Mouse (Mus musculus): ENCODE results near the gene Sirt6. TPM values are rescaled to one million over a fixed set of nuclear protein-coding genes. Genes with fewer than 3 reads are reported as not detected.
A peak's percentile ranks its signal among the peaks of the same experiment; 100 is the strongest.

The Sirt6 gene
- polyA plus RNA-seq, 1 experiment from 2014 or later = 57.6 TPM

DNA sequence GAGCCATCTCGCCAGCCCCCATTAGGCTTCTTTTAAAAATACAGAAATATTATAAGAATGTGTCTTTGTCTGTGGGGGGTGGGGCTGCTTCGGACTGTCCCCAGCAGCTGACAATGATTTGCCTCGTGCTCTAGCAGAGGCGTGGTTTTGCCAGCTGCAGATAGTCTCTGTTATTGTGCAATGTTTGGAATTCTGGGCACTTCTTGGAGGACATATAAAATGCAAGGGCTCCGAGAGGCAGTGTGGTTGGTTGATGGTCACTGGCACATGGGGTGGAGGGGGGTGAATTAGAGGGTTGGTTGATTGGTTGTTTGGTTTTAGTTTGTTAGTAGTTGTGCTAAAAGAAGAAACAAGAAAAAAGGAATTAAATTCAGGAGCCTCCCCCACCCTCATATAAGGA is 7.6 kb downstream of the Sirt6 start:
- peaks cover 45% of the 10 kb centered on the region for H3K36me3 ChIP-seq
- ATAC-seq (ENCODE audit: low read depth) = no peak
- WGBS = 87% methylated on average over 5 of the region's 5 CpGs
- H3K4me1 ChIP-seq (replicated peaks) = no peaks in the 10 kb centered on the region
- no peak overlapping the region for H3K4me3 ChIP-seq
- H3K9ac ChIP-seq = no peak overlapping the region
- H3K27me3 ChIP-seq = no peaks in the 10 kb centered on the region
- H3K27ac ChIP-seq (replicated peaks) = no peak overlapping the region
- no peak overlapping the region for H3K4me2 ChIP-seq
- H3K9me3 ChIP-seq = no peaks in the 10 kb centered on the region

DNA sequence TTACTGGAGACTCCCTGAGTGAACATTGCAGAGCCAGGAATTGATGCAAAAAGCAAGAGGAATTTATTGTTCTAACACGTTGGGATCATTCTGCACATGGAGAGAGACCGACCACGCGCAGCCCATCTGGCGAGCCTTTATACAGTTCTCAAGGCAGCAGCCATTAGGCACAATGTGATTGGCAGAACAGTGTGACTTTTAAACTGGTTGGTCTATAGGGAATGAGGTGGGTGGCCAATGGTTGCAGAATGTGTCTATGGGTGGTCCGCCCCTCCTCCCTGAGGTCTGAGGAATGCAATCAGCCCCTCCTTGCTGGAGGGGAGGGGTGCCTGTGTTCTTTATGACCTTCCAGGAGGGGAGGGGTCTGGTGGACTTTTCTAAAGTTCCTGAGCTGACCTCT is 12.1 kb downstream of the Sirt6 start:
- Histone ChIP-seq H3K9me3 (no peaks in the 10 kb centered on the region), H3K9ac (no peak overlapping the region), H3K4me1 (replicated peaks) (no peaks in the 10 kb centered on the region), H3K27ac (replicated peaks) (no peak overlapping the region), H3K36me3 (peaks cover 3% of the 10 kb centered on the region; the same call in 1 of the 2 replicates), H3K4me3 (no peak overlapping the region), H3K27me3 (no peaks in the 10 kb centered on the region; the same call in 1 of the 2 replicates), H3K4me2 (0 out of 2 replicates have a peak overlapping the region, but pooled peaks have one; percentile 7)
- WGBS = 24% methylated on average over 6 of the region's 6 CpGs
- ATAC-seq (ENCODE audit: low read depth) = no peak

DNA sequence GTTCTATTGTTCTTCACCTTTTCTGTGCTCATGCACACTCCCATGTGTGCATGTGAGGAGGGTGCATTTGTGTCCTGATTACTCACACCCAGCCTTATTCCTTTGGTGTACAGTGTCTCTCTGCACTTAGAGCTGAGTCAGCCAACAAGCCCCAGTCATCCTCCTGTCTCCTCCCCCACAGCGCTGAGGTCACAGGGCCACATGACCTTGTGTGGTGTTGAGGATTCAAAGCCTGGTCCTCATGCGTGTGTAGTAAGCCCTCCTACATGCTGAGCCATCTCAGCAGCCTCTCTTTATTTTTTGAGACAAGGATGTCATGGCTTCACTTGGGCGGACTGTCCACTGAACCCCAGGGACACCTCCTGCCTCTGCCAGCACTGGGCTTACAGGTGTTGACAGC is 14.8 kb downstream of the Sirt6 start:
- 0 out of 2 replicates have a peak, but pooled peaks cover 3% of the 10 kb centered on the region for H3K36me3 ChIP-seq
- H3K9me3 ChIP-seq = no peaks in the 10 kb centered on the region
- no peak overlapping the region for H3K27ac ChIP-seq (replicated peaks)
- H3K27me3 ChIP-seq = no peaks in the 10 kb centered on the region; the same call in 1 of the 2 replicates
- H3K4me1 ChIP-seq (replicated peaks) = no peaks in the 10 kb centered on the region
- H3K4me2 ChIP-seq = no peak overlapping the region
- H3K4me3 ChIP-seq = no peak overlapping the region
- no peak for ATAC-seq (ENCODE audit: low read depth)
- H3K9ac ChIP-seq = no peak overlapping the region
- WGBS = 60% methylated on average over 3 of the region's 3 CpGs

DNA sequence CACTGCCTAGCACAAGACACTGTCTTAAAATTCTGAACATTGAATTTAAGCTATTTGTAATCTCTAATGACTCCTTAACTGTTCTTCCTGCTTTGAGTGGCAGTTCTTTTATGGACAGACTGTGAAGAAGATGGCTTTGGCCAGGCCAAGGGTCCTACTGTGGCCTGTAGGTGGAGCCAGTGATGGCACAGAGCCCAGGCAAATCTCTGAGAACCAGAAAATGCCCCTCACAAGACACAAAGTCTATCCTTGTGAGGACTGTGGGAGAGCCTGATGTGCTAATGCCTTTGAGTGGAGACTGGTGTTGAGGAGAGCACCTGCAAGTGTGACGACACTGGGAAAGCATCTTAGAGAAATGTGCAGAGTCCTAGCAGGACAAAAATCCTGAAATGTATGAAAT is 19.3 kb downstream of the Sirt6 start:
- Histone ChIP-seq H3K36me3 (0 out of 2 replicates have a peak, but pooled peaks cover 3% of the 10 kb centered on the region), H3K27me3 (no peaks in the 10 kb centered on the region; the same call in 1 of the 2 replicates), H3K27ac (replicated peaks) (no peak overlapping the region), H3K9ac (no peak overlapping the region), H3K4me1 (replicated peaks) (peaks cover 23% of the 10 kb centered on the region), H3K9me3 (no peaks in the 10 kb centered on the region), H3K4me3 (no peak overlapping the region), H3K4me2 (no peak overlapping the region)
- ATAC-seq (ENCODE audit: low read depth) = no peak
- WGBS = 95% methylated on average over 1 of the region's 1 CpGs

DNA sequence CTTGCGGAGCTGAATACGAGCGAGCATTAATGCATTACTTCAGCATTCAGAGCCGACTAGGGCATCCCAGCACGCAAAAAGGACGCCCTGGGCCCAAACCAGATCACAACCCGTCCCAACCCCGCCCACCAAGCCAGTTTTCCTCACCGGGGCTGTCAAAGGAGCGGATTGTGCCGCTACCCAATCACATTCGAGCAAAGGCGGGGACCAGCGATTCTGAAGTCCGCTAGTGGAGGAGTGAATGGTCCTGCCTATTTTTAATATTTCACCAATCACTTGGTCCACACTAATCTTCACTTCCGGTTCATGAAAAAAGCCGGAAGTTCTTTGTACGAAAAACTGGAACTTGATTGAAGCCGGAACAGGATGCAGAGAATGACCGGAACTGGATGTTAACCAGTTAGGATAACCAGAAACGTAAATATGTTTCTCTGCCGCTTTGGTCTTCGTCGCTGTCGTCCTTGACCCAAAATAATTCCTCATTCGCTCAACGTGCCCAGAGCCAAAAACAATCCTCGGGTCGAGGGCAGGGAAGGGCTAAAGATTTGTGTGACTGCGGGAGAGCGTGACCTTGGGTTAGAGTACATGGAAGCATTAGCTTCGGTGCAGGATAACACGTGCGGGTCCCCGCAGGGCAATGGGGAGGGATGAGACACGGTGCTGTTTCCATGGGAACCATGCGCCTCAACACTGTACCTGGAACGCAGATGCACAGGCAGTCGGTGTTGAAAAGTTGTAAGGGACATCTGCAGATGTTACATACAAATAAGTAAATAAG is 21.4 kb downstream of the Sirt6 start, which contains the start of gene BC025920:
Gene BC025920, plus strand, starts transcription at position 297 of the 778 bp plus-strand sequence.
- under 1% methylated on average over 39 of the region's 39 CpGs for WGBS
- peaks cover 6% of the 10 kb centered on the region; the same call in 1 of the 2 replicates for H3K27me3 ChIP-seq
- H3K36me3 ChIP-seq = 0 out of 2 replicates have a peak, but pooled peaks cover 3% of the 10 kb centered on the region
- H3K9me3 ChIP-seq = no peaks in the 10 kb centered on the region
- peak within 1 kb of the TSS; percentile 51 for H3K4me3 ChIP-seq
- peak within 1 kb of the TSS; percentile 70 for H3K9ac ChIP-seq
- H3K4me2 ChIP-seq = peak within 1 kb of the TSS; percentile 76
- H3K4me1 ChIP-seq (replicated peaks) = peaks cover 40% of the 10 kb centered on the region
- ATAC-seq (ENCODE audit: low read depth) = peak; percentile 85
- peak within 1 kb of the TSS; percentile 91 for H3K27ac ChIP-seq (replicated peaks)

DNA sequence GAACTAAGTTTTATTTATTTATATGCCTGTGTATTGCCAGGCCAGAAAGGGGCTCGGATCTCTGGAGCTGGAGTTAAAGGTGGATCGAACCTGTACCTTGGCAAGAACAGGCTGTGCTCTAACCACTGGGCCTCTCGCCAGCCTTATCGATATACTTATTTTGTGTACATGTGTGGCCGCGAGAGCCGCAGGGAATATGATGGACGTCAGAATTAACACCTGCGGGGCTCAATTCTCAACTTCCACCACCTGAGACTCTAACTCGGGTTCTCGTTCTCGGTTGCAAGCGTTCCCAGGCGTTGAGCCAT is 22.0 kb downstream of the Sirt6 start:
- WGBS = 5% methylated on average over 14 of the region's 14 CpGs
- ATAC-seq (ENCODE audit: low read depth) = peak; percentile 25

DNA sequence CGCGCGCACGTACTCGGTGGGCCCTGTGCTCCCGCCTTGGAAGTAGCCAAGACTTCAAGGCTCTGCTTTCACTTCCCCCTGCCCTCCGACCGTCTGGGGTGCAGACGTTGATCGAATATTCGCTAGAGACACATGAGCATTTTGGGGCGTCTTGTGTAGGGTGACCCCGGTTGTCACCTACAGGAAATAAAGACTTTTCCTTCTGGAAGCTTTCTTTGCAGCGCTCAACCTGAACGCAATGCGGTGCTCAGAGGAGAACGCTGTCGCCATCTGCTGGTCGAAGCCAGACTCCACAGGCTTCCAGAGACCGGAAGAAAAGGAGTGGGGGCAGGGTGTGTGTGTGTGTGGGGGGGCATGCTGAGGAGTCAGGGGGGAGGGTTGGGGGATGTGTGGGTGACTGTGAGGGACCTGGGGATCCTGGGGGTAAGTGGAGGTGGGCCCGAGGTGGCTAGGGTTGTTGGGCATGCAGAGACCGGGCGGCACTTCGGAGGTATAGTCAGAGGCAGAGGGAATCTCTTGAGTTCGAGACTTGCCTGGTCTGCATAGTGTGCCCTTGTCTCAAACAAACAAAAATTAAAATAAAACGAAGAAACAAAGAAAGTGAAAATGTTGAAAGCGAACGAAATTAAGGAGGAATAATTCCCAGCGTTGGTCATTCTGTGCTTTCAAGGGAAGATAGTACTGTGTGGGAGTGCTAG is 22.5 kb downstream of the Sirt6 start:
- 20% methylated on average over 29 of the region's 29 CpGs for WGBS
- peak overlapping the region; percentile 91 for H3K27ac ChIP-seq (replicated peaks)
- 0 out of 2 replicates have a peak, but pooled peaks cover 3% of the 10 kb centered on the region for H3K36me3 ChIP-seq
- ATAC-seq (ENCODE audit: low read depth) = peak; percentile 15
- peak overlapping the region; percentile 62 for H3K9ac ChIP-seq
- peak overlapping the region; percentile 59 for H3K4me2 ChIP-seq
- H3K4me1 ChIP-seq (replicated peaks) = peaks cover 47% of the 10 kb centered on the region
- H3K9me3 ChIP-seq = no peaks in the 10 kb centered on the region
- peaks cover 8% of the 10 kb centered on the region; the same call in 1 of the 2 replicates for H3K27me3 ChIP-seq
- peak overlapping the region; percentile 36 for H3K4me3 ChIP-seq

More for the DNA sequence above, 22.0 kb downstream of the Sirt6 start:
- Histone ChIP-seq H3K4me1 (replicated peaks) (peaks cover 45% of the 10 kb centered on the region), H3K4me3 (peak overlapping the region; percentile 36), H3K9me3 (no peaks in the 10 kb centered on the region), H3K4me2 (peak overlapping the region; percentile 59), H3K27ac (replicated peaks) (peak overlapping the region; percentile 91), H3K36me3 (0 out of 2 replicates have a peak, but pooled peaks cover 3% of the 10 kb centered on the region), H3K9ac (peak overlapping the region; percentile 62), H3K27me3 (peaks cover 6% of the 10 kb centered on the region; the same call in 1 of the 2 replicates)

DNA sequence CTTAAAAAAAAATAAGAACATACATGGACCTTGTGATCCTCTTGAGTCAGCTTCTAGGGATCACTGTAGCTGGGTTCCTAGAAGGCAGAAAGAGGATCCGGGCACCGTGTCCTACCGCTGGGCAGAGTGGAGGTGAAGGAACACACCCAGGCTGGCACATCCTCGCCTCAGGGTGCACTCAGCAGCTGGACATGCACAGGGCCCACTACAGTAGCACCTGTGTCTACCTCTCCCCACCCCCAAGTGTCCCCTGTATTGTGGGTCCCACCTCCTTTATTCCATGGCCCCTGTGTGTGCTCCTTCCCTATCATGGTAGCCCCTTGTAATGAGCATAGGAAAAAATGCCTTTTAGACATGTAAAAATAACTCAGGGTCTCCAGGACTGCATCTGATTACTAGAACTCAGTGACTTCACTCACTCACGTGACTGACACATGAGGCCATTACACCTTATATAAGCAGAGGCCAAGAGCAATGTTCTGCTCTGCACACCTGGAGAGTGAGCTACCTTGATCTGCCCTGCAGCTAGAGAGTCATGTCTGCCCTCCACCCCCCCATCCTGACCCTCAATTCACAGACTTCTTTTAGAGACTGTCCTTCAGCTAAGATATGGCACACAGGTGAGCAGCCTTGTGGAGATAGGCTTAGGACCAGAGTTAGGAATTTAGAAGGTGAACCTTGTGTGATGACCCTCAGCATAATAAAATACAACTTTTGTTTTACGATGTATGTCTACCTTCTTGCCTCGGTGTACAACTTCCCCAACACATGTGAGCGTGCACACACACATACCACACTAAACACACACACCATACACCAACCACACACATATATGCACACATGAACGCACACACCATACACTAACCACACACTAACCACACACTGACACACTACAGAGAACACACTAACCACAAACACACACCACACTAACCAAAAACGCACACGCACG is 23.3 kb downstream of the Sirt6 start:
- WGBS = 82% methylated on average over 12 of the region's 12 CpGs
- no peak overlapping the region for H3K4me3 ChIP-seq
- H3K9ac ChIP-seq = peak overlapping the region; percentile 47

DNA sequence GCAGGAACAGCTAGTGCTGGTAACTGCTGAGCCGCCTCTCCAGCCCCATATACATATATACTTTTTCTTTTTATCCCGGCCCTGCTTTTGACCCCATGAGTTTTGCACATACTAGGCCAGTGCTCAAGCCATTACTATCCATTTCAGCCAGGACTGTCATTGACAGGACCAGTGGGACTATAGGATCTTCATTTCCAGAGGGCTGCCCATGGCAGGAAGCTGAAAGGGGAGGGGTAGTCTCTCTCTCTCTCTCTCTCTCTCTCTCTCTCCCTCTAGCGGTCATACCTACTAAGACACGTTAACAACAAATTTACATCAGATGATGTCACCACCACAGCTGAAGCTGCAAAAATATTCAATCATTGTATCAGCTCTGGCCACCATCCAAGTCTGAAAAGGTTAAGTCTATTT is 24.9 kb downstream of the Sirt6 start:
- Histone ChIP-seq H3K36me3 (no peaks in the 10 kb centered on the region), H3K4me3 (no peak overlapping the region), H3K27me3 (peaks cover 30% of the 10 kb centered on the region), H3K9me3 (no peaks in the 10 kb centered on the region), H3K4me2 (no peak overlapping the region), H3K4me1 (replicated peaks) (peaks cover 52% of the 10 kb centered on the region), H3K9ac (no peak overlapping the region), H3K27ac (replicated peaks) (peak overlapping the region; percentile 42; the same call in 1 of the 2 replicates)
- WGBS = 14% methylated on average over 4 of the region's 4 CpGs
- no peak for ATAC-seq (ENCODE audit: low read depth)

More for the DNA sequence above, 23.3 kb downstream of the Sirt6 start:
- Histone ChIP-seq H3K9me3 (no peaks in the 10 kb centered on the region), H3K36me3 (0 out of 2 replicates have a peak, but pooled peaks cover 1% of the 10 kb centered on the region), H3K27ac (replicated peaks) (no peak overlapping the region; the same call in 1 of the 2 replicates), H3K4me1 (replicated peaks) (peaks cover 47% of the 10 kb centered on the region), H3K27me3 (peaks cover 16% of the 10 kb centered on the region), H3K4me2 (peak overlapping the region; percentile 59; the same call in 1 of the 2 replicates)
- peak; percentile 2; the same call in 1 of the 2 replicates for ATAC-seq (ENCODE audit: low read depth)

DNA sequence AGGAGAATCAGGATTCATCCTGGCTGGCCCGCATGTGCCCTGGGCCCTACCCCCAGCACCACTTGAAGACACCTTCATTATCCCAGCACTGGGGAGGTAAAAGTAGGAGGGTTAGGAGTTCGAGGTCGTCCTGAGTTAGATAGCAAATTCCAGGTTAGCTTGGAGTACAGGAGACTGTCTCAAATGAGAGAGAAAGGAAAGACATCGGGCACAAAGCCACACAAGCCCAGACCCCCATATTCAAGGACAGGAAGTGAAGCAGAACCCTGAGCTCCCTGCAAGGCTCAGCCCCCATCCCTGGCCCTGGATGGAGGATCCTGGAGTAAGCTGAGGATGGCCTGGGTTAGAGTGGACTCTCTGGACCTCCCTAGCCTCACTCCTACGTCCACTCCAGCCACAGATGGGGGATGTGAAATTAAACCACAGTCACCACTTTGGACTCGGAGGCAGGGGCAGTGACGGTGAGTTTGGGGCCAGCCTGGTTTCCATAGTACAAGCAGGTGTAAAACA is 26.1 kb downstream of the Sirt6 start:
- peaks cover 31% of the 10 kb centered on the region for H3K27me3 ChIP-seq
- H3K27ac ChIP-seq (replicated peaks) = no peak overlapping the region
- peak overlapping the region; percentile 27; the same call in 1 of the 2 replicates for H3K9ac ChIP-seq
- H3K4me3 ChIP-seq = no peak overlapping the region
- peak overlapping the region; percentile 51 for H3K4me2 ChIP-seq
- H3K36me3 ChIP-seq = no peaks in the 10 kb centered on the region
- 18% methylated on average over 7 of the region's 7 CpGs for WGBS
- H3K4me1 ChIP-seq (replicated peaks) = peaks cover 56% of the 10 kb centered on the region
- no peaks in the 10 kb centered on the region for H3K9me3 ChIP-seq
- no peak for ATAC-seq (ENCODE audit: low read depth)

DNA sequence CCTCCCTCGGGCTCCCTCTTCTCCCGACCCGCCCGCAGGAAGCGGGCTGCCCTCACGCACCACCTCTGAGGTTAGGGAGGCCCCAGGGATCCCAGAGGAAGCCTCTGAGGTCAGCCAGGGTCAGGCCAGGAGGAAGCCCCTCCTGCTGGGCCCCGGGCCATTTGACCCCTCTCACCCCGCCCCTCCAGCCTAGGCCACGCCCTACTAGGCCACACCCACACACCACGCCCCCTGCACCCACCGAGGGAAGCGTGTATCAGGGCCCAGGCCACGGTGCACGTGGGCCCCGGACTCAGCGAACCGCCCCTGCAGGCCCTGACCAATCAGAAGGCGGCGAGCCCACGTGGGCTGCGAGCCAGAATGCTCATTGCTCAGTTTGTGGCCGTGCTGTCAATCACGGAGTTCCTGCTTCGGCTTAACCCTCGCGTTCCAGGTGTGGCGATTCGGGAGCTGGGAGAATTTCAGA is 26.8 kb downstream of the Sirt6 start, which contains the start of gene Tle6:
Gene Tle6, minus strand, starts transcription at position 336 of the 466 bp plus-strand sequence.
- WGBS = under 1% methylated on average over 28 of the region's 28 CpGs
- no peaks in the 10 kb centered on the region for H3K36me3 ChIP-seq
- ATAC-seq (ENCODE audit: low read depth) = peak; percentile 72
- peak within 1 kb of the TSS; percentile 51 for H3K4me2 ChIP-seq
- no peaks in the 10 kb centered on the region for H3K9me3 ChIP-seq
- peaks cover 62% of the 10 kb centered on the region for H3K4me1 ChIP-seq (replicated peaks)
- H3K4me3 ChIP-seq = peak within 1 kb of the TSS; percentile 18; the same call in 1 of the 2 replicates
- peaks cover 36% of the 10 kb centered on the region for H3K27me3 ChIP-seq
- peak within 1 kb of the TSS; percentile 27; the same call in 1 of the 2 replicates for H3K9ac ChIP-seq
- no peak within 1 kb of the TSS for H3K27ac ChIP-seq (replicated peaks)
